Mouse (Mus musculus): ENCODE measurements around the gene Rab3b.
"Not testable (repeated sequence)": the region's sequence is repeated elsewhere in the genome, so short reads cannot be mapped to it uniquely, and the experiment has no call there.

Gene Rab3b

GRCm38 (mm10) chr4:108887456-108887855 lies 8.6 kb downstream of the Rab3b start:
- no peak for DNase-seq (ENCODE audit: extremely low read depth, low read depth, low spot score)

DNA sequence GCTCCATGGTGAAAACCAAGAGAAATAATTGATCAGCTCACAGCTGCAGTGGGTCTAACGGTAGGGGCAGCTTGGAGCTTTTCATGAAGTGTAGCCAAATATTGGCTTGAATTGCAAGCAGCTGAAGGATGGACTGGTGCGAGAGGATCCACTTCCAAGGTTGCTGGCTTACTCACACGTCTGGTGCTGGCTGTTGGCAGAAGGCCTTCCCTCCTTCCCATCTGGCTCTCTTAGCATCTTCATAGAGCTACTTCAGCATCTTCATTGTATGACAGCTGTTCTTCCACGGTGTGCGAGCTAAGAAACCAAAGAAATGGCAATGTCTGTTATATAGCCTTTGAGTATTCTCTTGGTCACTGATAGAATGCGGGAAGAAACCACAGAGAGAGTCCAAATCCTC lies 12.0 kb downstream of the Rab3b start:
- DNase-seq (ENCODE audit: extremely low read depth, low read depth, low spot score): no peak

- DNase-seq (ENCODE audit: extremely low read depth, low read depth, low spot score): no peak
These were observed 21.6 kb downstream of the Rab3b start for GRCm38 (mm10) chr4:108900421-108900820.

DNA sequence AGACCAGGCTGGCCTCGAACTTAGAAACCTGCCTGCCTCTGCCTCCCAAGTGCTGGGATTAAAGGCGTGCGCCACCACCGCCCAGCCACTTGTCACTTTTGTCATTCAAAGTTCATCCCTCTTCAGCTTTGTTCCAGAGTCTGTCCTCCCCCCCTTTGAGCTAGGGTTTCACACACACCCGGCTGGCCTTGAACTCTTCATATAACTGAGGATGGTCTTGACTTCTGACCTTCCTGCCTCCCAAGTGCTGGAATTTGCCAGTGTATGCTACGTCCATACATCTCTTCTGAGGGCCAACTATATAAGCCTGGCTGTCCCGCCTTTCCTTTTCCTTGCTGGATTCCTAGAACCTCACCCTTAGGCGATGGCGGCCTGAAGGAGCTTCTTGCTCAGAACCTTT lies 24.0 kb downstream of the Rab3b start:
- no peak for DNase-seq (ENCODE audit: extremely low read depth, low read depth, low spot score)

DNA sequence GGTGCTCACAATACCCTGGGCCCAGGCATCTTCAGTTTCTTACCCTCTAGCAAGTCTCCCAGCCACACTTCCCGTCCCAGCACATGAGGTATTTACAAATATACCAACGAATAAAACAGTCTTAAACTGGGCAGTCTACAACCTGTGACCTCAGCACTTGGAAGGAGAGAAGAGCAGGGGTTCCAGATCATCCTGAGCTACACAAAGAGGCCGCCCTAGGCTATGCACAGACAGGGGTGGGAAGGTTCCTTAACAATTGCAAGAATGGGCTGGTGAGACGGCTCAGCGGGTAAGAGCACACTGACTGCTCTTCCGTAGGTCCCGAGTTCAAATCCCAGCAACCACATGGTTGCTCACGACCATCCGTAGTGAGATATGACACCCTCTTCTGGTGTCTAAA lies 24.5 kb downstream of the Rab3b start:
- no peak for DNase-seq (ENCODE audit: extremely low read depth, low read depth, low spot score)

DNA sequence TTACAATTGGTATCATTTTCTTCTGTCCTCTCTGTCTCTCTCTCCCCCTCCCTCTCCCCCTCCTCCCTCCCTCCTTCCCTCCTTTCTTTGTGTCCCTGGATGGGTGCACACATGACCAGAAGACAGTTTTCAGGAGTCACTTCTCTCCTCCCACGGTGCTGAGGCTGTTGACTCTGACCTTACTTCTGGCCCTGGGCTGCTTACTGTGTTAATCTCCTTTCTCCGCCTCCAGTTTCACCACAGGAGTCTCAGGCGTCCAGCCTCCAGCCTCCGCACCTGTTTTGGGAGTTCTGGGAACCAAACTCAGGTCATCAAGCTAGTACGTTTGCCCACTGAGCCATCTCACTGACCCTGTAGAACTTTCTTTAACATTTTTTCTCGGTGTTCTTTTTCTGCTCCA lies 25.2 kb downstream of the Rab3b start:
- DNase-seq (ENCODE audit: extremely low read depth, low read depth, low spot score): no peak

DNA sequence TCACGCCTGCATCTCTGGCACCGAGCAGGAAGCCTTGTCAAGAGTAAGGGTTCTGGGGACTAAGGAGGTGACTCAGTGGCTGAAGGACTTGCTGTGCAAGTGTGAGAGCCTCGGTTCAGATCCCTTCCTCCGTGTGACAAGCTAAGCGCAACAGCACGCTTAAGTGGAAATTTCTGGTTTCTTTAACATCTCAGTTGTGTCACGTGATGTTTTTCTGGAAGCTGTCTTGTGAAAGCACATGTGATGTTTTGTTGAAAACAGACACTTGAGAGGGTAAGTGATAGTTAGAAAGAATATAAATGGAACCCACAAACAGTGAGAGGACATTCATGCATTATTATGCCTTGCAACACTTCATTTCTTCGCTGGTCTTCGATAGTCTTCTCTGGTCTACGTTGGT lies 25.9 kb downstream of the Rab3b start:
- DNase-seq (ENCODE audit: extremely low read depth, low read depth, low spot score): no peak

GRCm38 (mm10) chr4:108905859-108906258 lies 27.0 kb downstream of the Rab3b start:
- DNase-seq (ENCODE audit: extremely low read depth, low read depth, low spot score): no peak

GRCm38 (mm10) chr4:108907475-108907874 lies 28.6 kb downstream of the Rab3b start:
- no peak for DNase-seq (ENCODE audit: extremely low read depth, low read depth, low spot score)

GRCm38 (mm10) chr4:108909872-108910425 lies 31.1 kb downstream of the Rab3b start:
- no peak for DNase-seq (ENCODE audit: extremely low read depth, low read depth, low spot score)

- no peak for DNase-seq (ENCODE audit: extremely low read depth, low read depth, low spot score)
These were observed 33.0 kb downstream of the Rab3b start for GRCm38 (mm10) chr4:108911866-108912265.

DNA sequence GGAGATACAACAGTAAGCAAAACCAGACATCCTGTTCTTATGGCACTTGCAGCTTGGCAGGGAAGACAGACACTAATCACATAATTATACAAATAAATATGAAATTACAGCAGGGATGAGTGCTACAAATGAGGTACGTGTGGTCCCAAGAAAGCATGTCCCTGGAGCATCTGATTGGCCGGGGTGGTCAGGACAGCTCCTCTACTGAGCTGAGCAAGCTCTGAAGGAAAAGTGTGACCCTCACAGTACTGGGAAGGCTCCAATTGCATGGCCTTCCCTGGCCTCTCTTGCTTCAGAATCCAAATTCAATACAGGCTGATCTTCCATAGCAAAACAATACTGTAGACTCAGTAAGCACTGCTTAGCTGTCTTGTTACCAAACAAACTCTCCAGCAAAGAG lies 34.3 kb downstream of the Rab3b start:
- DNase-seq (ENCODE audit: extremely low read depth, low read depth, low spot score): no peak

GRCm38 (mm10) chr4:108914391-108914790 lies 35.5 kb downstream of the Rab3b start:
- DNase-seq (ENCODE audit: extremely low read depth, low read depth, low spot score): no peak

- no peak for DNase-seq (ENCODE audit: extremely low read depth, low read depth, low spot score)
These were observed 36.2 kb downstream of the Rab3b start for GRCm38 (mm10) chr4:108915101-108915500.

- DNase-seq (ENCODE audit: extremely low read depth, low read depth, low spot score): no peak
These were observed 38.8 kb downstream of the Rab3b start for GRCm38 (mm10) chr4:108917654-108918053.

- DNase-seq (ENCODE audit: extremely low read depth, low read depth, low spot score): not testable (repeated sequence)
These were observed 49.1 kb downstream of the Rab3b start for GRCm38 (mm10) chr4:108927945-108928344.

DNA sequence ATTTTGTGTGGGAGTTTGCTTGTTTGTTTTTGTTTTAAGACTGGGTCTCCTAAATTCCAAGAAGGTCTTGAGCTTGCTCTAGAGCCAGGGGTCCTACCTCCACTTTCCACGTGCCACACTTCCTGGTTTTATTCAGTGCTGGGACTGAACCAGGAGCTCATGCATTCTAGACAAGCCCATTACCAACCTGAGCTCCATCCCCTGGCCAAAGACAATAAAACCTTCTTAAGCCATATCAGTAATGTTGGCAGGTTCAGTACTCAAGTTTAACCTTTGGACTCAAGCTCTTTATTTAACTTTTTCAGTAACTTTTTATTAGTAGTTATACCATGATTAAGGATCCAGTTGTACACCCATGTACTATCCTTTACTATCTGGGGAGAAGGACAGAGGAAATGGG lies 54.3 kb downstream of the Rab3b start:
- no peak for DNase-seq (ENCODE audit: extremely low read depth, low read depth, low spot score)

DNA sequence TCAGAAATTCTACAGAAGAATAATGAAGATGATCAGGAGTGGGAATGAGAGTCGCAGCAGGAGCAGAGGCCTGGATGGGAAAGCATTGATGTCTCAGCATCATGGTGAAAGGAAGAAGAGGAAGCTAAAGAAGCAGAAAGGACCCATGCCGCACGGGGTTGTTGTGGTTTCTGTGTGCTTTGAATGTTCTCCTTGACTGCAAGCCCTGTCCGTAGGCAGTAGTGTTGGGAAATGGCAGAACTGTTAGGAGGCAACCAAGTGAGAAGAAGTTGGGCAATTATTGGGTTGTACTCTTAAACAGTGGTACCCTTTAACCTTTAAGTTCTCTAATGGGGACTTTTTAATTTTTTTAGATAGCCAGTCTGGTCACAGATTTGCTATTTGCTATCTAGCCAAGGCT lies 56.0 kb downstream of the Rab3b start:
- no peak for DNase-seq (ENCODE audit: extremely low read depth, low read depth, low spot score)

DNA sequence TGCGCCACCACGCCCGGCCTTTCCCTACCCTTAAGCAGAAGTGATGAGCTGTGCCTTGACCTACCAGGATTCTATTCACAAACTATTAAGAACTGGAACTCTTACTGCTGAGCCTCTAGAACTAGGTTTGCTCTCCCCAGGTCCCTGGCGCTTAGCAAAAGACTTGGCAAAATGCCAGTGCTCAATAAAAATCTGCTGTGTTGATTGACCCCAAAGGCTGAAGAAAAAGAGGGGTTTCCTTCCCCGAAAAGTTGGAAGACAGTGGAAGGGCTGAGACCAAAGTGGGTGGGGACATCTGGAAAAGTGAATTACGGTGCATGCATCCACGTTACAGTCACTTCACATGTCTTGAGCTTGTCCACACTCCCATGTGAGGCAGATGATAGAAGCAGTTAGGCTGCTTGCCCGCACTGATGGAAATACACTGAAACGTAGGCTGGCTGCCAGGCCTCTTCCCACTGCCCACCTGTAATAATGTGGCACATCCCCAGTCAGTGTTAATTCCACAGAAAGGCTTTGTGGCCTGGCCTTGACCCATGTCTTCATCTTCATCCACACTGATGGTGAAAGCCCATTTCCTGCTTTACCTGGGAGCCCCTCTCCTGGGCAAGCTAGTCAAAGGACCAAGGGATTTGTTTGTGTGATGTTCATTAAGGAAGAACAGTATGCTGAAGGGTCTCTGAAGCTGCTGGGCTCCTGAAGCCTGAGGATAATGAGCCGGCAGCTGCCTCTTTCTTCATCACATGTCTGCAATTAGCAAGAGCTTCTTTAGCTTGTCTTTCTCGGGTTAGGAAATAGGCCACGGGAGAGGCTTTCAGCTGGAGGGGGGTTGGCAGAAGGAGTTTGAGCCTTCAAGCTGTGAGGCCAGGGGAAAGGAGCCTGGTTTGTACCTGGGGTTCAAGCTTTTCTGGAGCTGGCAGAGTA lies 59.2 kb downstream of the Rab3b start:
- DNase-seq (ENCODE audit: extremely low read depth, low read depth, low spot score): no peak

GRCm38 (mm10) chr4:108940681-108941473 lies 62.0 kb downstream of the Rab3b start:
- DNase-seq (ENCODE audit: extremely low read depth, low read depth, low spot score): no peak

DNA sequence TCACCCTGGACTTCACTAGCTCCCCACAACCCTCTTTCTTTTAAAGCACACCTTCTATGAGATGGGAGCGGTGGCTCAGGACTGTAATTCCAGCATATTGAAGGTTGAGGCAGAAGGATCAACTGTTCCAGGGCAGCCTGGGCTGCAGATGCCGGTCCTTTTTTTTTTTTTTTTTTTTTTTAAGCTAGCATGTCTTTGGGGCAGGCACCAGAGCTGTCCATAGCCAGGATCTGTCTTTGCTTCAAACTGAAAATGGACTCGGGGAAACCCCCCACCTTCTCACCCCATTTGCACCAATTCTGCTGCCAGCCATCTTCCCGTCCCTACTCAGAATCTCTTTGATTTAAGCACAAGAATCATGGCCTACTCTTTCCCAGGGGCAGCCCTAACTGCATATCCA lies 63.3 kb downstream of the Rab3b start:
- no peak for DNase-seq (ENCODE audit: extremely low read depth, low read depth, low spot score)

Data from fat pad, adult 2 months (tissue).